Mouse (Mus musculus) right cerebral cortex, postnatal 14 days (tissue): ENCODE measurements at regions not wholly inside any gene's neighbourhood (a gene's known extent, or its start where the extent isn't known, plus 50 kb on each side); places are given as distances from the start of the nearest gene placed in this dataset.

Source experiments
- DNase-seq: peaks from one replicate; pipeline ENCODE4 v3.0.0; 2022

DNA sequence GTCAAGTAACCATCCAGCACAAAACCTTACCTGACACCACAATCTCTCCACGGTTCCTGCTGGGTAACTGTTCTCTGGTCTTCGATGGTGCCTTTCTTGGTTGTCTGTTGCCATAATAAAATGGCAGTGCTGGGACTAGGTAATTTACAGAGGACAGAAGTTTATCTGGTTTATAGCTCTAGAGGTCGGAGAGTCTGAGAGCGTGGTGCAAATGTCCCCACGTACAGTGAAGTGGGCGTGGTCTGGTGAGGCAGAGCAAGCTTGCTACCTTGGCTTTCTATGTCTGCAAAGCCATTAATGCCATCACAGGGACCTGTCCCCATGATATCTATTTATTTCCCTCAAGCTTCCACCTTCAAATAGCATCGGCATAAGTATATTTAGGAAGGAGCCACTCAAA lies 223.0 kb downstream of the Opa1 start:
- DNase-seq, result no peak

DNA sequence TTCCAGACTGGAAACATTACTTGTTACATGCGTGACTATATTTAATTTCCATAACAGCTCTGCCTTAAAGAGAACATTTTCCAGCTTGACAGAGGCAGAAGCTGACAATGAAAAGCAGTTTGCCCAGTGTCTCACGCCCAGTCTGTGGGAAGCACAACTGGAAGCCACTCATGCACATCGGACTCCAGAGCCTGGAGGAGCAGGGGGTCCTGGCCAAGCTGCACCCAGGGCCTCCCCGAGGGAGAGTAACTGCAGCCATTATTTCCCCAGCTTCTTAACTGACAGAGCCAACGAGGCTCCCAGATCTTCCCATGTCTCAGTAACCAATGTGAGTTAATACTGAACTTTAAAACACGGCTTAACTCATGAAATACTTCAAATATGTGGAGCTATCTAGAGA lies 223.5 kb downstream of the Opa1 start:
- DNase-seq, result no peak

DNA sequence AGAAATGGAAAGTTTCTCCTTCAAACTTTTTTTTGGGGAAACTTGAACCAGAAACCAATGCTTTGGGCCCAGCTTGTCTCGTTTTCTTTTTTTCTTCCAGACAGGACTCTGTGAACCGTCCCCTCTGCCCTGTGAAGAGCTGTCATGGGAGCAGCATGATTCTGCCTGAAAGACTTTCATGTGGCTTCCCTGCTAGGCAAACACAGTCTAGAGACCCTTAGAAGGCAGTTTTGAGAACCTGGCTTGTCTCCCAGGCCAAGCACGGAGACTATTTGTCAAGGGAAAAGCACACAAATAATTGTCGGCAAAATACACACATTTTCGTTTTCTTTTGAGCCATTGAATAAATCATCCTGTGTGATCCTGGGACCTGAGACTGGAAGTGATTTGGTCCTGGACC lies 228.7 kb downstream of the Opa1 start:
- no peak for DNase-seq

DNA sequence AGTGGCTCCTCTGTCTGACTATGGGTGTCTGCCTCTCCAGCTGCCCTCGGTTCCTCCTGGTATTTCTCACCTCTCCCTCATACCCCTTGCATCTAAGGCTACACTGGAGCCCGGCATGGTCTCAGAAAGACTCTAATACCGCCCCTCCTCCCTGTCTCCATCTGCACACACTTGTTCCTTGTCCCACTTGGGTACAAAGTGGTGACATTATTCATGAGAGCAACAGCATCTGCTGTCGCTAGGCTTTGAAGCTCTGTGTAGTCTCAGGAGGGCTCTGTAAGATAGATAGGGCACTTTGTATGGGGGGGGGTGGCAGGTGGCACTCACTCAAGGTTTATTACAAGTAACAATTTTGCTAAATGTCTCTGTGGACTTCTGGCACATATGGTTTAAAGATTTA lies 229.7 kb downstream of the Opa1 start:
- DNase-seq, result no peak

DNA sequence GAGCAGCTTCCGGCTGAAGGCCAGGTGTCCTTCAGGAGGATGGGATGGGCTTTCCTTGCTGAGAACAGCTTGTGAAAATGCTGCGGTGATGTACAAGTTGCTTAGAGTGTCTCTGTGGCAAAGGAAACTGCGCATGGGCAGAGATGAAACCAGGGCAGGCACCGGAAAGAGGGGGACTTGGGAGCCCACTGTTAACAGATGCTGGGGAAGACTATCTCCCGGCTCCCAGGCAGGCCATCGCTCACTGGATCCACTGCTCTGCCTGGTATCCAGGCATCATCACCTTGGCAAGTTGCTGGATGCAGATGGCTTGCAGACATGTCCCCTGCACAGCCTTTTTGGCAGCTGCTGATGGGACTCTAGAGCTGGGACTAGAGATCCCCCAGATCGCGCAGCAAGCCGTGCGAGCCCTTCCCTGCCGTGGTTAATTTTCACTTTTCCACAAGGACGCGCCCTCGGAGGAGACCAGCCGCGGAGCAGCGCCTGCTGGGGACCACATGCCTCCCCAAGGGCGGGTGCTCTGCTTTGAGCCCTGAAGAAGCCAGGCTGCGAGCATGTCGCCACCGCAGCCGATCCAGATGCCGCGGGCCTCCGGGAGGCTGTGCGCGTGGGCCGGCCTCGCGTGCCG lies 234.4 kb downstream of the Opa1 start:
- DNase-seq, result peak; percentile 48

DNA sequence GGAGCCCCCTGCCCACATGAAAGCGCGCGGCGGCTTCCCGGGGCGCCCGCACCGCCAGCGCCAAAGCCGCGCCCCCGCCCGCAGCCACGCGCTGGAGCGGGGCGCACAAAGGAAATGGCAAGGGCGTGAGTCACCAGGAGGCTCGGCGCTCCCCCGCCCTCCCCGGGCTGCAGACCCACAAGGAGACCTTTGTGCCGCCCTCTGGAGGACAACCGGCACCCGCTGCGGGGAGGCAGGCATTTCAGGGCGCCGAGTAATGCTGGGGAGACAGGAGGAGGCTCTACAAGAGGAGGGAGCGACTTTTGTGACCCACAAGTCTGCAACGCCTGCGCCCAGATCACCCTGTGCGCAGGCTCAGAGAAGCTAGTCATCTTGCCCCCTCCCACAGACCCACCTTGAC lies 234.9 kb downstream of the Opa1 start:
- peak; percentile 74 for DNase-seq

DNA sequence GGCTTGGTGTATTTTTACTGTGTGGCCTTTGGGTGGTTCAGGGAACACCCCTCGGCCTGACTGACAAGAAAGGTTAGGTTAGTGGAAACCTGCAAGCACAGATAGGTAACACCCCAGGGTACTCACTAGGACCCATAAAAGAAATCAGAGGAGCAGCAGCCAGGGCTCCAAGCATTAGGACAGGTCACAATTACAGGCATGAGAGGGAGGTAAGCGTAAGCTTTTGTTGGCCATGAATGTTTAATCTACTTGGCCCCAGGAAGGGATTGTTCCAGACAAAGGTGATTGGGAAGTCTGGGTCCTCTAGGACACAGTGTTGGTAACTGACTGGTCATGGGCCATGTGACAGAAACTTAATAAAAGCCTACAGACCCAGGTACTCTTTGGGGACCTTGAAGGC lies 235.5 kb downstream of the Opa1 start:
- no peak for DNase-seq

DNA sequence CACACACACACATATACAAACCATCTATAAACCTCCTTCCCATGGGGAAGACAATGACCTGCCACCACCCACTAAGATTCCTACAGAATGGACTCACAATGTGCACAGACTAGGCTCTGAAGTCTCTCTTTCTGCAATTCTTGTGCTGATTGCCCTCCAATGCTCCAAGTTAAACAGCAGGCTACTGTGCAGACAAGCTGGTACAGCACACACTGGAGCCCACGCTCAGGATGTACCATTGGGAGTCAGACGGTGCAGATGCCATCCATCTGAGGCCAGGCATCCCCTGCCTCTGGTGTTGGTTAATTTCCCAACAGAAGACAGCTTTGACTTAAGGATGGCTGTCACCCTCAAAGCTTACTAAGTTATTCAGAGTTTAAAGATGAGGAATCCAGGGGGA lies 236.1 kb downstream of the Opa1 start:
- DNase-seq, result no peak

DNA sequence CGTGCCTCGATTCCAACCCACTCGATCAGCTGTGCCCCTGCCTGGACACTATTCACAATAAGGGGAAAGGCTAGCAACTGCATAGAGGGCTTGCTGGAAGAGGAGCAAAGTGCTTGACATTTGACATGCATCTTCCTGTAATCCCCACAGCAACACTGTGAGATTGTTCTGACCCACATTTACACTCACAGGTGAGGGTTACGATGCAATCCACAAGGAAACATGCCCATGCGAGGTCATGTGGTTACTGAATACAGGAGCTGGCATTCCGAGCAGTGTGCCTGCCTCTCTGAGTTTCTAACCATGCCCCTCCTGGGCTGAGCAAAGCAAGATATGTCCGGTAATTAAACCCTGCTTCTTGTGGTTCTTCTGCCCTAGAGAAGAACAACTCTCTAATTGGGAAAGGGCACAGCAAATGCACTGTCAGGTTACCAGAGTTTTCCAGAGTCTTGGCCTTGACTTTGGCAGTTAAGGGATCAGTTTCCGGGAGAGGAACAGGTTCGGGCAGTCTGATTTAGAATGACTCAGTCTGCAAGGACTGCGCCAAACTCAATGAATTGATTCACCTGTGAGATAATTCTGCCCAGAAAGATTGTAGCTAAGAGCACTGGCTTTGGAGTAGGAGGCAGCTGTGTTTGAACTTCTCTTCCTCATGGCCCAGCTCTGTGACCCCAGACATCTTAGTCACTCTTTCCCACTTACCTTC lies 236.7 kb downstream of the Opa1 start:
- no peak for DNase-seq

DNA sequence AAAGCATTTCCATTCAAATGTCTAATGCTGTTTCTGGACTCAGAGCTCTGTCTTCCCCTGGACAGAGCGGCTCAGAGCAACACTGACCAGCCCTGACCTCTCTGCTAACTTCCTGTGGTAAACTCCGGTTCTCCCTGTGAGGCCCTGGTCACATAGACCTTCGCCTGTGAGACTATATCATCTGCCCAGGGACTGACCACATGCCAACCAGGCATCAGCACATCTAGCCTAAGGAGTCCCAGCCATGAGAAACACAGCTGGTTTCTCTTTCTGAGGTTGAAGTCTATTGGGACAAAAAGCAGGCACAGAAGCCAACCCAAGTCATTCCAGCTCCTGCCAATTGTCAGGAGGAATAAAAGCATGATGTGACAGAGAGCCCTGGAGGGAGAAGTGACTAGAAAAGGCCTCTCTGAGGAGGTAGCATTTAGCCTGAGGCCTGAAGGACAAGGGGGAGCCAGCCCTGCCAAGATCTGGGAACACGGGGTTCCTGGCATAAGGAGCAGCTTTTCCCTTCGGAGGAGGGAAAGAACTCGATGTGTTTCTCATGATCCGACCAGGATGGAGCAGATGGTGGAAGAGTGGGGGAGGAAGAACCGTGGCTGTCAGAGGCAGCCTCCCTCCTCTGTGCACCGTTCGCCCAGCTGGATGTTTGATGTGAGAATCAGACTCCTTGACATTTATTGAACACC lies 237.7 kb downstream of the Opa1 start:
- peak; percentile 55 for DNase-seq

DNA sequence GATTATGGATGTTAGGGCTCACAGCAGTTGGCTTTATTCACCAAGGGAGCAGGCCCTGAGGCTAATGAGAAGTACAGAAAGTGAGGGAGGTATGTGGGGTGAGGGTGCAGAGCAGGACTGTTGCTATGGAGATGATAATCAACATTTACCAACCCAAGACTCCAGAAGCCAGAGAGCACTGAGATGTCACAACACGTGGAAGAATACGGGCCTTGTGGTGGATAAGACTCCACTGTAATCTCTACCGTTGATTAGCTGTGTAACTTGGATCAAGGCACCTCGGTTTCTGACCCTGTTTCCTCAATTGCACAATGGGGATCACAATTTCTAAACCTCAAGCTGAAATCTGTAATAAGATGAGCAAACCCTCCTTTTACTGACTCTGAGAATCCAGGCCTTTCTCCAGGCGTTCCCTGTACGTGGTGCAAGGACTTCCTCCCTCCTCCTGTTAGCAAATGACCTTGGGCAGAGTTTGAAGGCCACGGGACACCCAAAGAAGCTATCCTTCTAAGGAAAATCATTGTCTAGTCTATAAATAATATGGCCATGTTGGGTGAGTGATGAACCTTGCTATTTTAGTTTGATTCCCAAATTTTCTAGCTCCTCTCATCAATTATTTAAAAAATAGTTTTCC lies 239.8 kb downstream of the Opa1 start:
- DNase-seq, result no peak

DNA sequence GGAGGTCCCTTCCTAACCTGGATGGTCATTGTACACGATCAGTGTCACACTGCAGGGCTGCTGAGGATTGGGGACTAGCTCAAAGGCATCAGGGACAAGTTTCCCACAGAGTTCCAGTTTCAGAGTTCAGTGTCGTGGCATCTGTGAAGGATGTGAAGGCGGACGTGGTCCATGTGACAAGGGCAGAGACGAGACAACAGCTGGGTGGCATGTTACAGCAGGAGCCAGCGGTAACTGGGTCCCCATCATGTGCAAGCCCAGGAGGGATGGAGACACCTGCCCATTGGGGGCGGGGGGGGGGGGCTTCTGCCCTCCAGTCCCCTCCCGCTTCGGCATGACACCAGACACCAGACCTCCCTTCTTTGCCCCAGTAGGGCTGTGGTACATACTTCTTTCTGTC lies 241.6 kb downstream of the Opa1 start:
- DNase-seq, result no peak

DNA sequence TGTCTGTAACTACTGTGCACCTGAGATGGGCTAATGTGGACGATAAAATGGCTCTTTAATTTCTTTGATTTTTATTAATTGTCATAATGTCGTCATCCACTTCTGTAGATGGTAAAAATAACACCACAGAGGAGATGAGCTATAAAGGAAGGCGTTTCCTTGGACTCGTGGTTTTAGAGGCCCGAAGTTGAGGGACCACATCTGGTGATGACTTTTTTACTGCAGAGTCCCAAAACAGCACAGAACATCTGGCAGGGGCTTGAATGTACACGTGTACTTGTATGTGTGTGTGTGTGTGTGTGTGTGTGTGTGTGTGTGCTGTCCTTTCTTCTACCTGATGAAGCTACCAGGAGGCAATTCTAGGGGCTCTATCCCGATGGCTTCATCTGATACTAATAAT lies 242.1 kb upstream of the Hes1 start:
- DNase-seq, result no peak

DNA sequence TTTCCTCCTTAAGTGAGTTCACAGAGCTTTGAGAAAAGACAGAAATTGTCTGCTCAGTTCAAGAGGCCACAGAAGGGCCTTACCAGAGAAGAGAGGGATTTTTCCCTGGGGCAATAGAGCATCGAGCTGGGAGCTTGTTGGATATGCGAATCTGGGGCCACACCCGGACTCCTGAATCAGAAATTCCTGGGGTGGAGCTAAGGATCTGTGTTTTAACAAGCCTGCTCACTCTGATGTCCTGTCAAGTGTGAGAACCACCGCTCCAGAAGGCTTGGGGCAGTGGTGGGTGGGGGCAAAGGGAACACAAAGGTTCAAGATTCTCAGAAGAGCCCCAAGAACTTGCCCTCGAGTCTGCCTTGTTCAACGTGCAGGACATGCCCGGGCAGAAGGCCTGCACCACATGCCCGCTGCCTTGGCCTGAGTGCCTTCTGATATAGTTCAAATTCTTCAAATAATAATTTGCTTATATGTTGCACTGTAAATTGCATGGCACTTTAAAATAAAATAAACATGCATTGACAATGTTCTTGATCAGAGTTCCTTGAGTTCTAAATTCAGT lies 241.3 kb upstream of the Hes1 start:
- DNase-seq, result no peak

DNA sequence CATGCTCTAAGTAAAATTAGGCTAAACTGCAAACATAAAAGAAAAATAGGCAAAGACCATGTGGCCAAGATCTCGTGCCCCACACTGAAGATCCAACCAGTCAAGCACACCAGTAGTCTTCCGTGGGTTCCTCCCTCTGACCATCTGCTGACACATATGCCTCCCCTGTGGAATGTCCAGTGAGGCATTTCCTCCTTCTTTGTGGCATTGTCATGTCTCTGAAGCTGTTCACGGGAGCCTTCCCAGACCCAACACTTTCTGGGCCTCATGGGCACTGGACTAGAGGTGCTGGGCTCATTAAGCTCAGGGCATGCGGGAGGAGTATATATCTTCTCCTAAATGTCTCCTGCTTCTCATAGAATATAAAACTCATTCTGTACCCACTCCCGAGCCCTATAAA lies 237.3 kb upstream of the Hes1 start:
- DNase-seq, result no peak

DNA sequence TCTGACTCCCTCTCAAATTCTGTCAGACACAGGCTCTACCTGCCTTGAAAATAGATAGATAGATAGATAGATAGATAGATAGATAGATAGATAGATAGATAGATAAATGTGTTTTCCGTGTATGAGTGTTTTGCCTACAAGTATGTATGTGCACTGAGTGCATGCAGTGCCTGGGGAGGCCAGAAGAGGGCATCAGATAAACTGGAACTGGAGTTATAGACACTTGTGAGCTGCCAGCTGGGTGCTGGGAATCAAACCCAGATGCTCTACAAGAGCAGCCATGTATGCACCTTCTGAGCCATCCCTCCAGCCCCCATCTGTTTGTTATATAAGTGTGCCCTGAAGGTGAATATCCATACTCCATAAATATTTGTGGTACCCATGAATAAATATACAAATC lies 236.4 kb upstream of the Hes1 start:
- no peak for DNase-seq

DNA sequence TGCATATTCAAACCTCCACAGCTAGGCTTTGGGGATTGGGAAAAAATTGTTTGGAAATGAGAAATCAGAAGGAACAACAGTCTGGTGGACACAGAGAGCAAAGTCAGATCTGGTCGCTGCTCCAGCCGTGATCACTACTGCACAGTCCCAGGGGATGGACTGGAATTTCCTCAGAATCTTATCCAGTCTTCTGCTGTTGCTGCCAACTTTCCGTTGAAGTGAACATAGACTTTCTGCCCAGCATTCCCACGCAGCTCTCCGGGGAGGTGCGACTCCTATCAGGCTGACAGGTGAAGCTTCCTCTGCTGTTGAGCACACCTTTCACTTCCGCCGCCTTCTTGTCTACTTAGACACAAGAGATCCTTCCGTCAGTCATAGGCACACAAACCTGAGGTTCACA lies 234.7 kb upstream of the Hes1 start:
- DNase-seq, result no peak

DNA sequence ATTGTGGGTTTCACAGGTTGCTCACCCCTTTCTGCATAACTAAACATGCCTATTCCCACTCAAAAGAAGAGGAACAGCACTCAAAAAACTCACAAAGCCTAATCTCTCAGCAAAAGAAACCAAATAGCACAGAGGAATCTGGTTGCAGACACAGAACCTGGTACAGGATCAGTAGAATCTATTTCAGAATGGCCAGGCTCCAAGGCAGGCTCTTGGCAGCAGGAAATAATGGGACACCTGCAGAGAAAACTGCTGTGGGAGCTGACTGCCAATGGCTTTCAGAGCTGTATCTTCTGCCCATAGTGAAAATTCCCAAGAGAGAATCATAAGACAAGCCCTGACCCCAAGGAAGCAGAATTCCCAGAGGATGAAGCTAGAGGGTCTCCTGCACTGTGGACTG lies 234.1 kb upstream of the Hes1 start:
- no peak for DNase-seq

DNA sequence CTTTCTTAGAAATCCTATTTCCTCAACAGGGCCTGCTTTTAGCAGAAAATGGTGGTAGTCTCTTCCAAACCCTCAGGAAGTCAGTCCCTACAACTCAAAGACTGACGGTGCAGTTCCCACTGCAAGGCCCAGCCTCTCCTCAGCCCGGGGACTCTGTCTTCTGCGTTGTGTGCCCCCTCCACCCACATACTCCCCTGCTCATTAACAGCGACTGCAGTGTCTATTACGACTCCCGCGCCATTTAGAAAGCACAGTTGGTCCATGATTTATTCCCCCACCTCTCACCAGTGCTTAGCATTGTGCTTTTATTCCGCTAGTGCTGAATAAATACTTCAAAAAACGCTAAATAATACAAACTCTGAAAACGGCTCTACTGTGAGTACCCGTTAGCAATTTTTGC lies 230.9 kb upstream of the Hes1 start:
- DNase-seq, result no peak

DNA sequence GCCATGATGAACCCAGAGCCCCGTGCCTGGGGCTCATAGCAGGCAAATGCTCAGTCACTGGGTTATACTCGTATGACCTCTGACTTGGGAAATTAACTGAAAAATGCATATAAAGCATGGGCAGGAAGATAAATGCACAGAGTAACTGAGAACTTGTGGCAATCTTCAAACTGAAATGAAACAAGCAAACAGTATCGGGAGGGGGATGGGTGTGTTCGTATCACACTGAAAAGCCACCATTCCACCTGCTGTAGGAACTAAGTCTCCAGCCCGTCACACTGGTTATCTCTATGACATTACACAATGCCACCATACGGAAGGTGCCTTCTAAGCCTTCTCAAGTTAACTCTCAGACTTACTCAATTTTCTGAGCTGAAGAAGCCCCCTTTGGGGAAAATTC lies 230.3 kb upstream of the Hes1 start:
- no peak for DNase-seq

DNA sequence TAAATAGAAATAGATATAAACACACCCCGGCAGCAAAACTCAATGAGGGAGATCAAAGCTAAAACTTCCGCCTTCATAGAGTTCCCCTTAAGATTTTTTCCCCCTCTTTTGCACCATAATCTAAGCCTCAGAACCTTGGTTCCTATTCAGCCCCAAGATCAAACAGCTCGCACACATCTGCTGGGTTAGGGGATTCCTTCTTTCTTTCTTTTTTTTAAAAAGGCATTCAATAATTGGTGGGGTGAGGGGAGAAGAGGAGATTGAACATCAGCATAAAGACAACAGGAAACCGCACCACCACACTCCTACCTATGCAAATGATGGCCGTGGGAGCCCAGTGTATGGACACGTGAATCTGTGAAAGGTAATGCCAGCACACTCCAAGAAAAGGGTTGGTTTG lies 229.5 kb upstream of the Hes1 start:
- no peak for DNase-seq

DNA sequence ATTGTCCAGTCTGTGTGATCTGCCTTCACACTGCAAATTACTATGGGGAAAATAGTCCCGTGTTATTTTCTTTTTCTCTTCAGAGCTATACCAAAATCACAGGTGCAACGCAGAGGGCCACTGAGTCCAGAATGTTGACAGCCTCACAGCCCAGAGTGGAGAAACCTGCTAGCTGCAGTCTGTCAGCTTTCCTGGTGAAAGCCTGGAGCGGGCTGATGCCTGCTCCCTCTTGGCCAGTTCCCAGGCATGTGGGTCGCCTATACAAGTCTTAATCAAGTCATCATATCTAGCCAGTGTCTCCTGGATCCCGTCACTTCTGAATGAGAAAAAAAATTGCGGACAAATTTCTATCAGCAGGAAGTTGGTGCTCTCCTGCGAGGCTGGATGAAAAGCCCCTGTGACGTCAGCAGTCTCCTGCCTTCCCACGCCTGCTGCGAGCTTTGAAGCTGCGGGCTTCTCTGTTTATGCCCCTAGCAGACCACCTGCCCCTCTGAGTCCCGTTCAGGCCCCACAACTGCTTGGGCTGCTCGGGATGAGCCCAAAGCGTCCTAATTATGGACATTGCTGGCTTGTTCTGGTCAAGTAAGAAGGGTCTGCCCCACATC lies 227.1 kb upstream of the Hes1 start:
- peak; percentile 34 for DNase-seq

DNA sequence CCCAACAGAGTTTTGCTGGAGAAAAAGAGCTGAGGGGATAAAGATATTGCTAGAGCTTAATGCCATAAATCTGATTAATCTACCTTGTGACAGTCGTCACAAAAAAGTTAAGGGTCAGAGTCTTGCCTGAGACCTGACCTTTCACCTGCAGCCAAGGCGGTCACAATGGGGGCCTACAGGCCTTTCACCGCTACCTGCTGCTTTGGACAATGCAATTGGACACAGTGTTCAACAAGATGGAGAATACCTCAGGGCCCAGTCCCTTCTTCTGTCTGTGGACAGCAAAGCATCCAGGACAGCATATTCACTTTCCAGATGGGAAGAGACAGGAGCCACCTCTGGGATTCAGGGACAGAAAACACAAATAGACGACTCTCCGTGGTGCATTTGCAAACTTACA lies 226.3 kb upstream of the Hes1 start:
- DNase-seq, result no peak
